Mouse (Mus musculus) megakaryocyte, embryonic 14.5 days (primary cell): ENCODE measurements around the gene Cbfa2t3.

ENCODE experiments used
- FLI1 ChIP-seq: IDR thresholded peaks from 2 replicates; pipeline ENCODE4 v1.6.1; 2012; ENCODE audit warnings: low read length, inconsistent platforms, mixed read lengths
- GATA1 ChIP-seq: IDR thresholded peaks from 3 replicates; pipeline ENCODE4 v1.6.1; 2012; ENCODE audit warnings: mixed read lengths, low read length, inconsistent platforms, borderline replicate concordance

DNA sequence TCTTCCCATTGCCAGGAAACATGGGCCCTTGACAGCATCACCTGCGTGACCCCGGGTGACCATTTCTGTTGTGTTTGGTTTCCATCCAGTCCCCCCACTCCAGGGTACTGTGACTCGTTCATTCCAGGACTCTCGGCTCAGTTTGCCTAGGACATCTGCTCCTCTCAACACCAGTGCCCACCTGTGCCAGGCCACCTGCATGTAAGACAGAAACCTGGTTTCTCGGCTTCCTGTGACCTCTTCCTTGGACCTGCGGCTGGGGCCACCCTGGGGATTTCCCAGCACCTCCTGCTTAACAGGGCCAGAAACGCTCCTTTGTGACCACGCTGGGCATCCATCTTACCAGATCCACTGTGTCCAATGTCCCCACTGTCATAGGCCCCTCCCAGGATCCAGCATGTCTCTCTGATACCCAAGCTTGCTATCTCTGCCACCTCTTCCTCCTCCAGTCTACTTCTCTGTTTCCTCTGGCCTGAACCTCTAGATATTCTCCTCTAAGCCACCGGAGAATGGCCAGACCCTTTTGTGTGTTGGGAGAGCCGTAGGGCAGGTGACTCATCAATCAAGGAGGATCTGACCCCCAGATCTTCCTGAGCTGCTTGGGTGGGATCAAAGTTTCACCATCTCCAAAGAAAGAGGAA, 19.1 kb upstream of the Cbfa2t3 start:
- no peak for TF ChIP-seq GATA1
- no peak for TF ChIP-seq FLI1
